Mouse (Mus musculus): ENCODE measurements around the gene Nexn. TPM values are rescaled to one million over a fixed set of nuclear protein-coding genes. Genes with fewer than 3 reads are reported as not detected.

Gene Nexn
- polyA plus RNA-seq, 1 experiment from 2014 or later = 4.3 TPM

- Histone ChIP-seq H3K4me2 (ENCODE audit: low read depth, low read length, severe bottlenecking) (peak overlapping the region; percentile 68; the same call in 1 of the 2 replicates), H3K4me1 (replicated peaks; ENCODE audit: control insufficient read depth, insufficient read depth, low read length) (peaks cover 12% of the 10 kb centered on the region; the same call in 1 of the 2 replicates), H3K9me3 (ENCODE audit: control insufficient read depth, low read length) (no peaks in the 10 kb centered on the region), H3K36me3 (ENCODE audit: control insufficient read depth, insufficient read depth, low read length) (peaks cover 5% of the 10 kb centered on the region; the same call in 1 of the 2 replicates), H3K4me3 (ENCODE audit: low read depth, low read length) (peak overlapping the region; percentile 97), H3K9ac (ENCODE audit: low read length) (no peak overlapping the region), H3K27ac (ENCODE audit: low read depth, low read length) (no peak overlapping the region), H3K27me3 (ENCODE audit: control insufficient read depth, insufficient read depth, low read length) (no peaks in the 10 kb centered on the region)
- ATAC-seq (replicated peaks; ENCODE audit: low FRiP score) (no peak), DNase-seq (ENCODE audit: low spot score) (no peak)
- WGBS = 69% methylated on average over 3 of the region's 3 CpGs
These were observed 52.7 kb downstream of the Nexn start for GRCm38 (mm10) chr3:152213416-152213815.

- peak overlapping the region; percentile 97 for H3K4me3 ChIP-seq (ENCODE audit: low read depth, low read length)
These were observed 54.3 kb downstream of the Nexn start for GRCm38 (mm10) chr3:152211731-152212279.

GRCm38 (mm10) chr3:152210728-152211391, 55.3 kb downstream of the Nexn start:
- Histone ChIP-seq H3K9me3 (ENCODE audit: control insufficient read depth, low read length) (no peaks in the 10 kb centered on the region), H3K4me3 (ENCODE audit: low read depth, low read length) (peak overlapping the region; percentile 97), H3K4me1 (replicated peaks; ENCODE audit: control insufficient read depth, insufficient read depth, low read length) (peaks cover 12% of the 10 kb centered on the region; the same call in 1 of the 2 replicates), H3K36me3 (ENCODE audit: control insufficient read depth, insufficient read depth, low read length) (no peaks in the 10 kb centered on the region; the same call in 1 of the 2 replicates), H3K27ac (ENCODE audit: low read depth, low read length) (peak overlapping the region; percentile 99), H3K4me2 (ENCODE audit: low read depth, low read length, severe bottlenecking) (peak overlapping the region; percentile 68), H3K9ac (ENCODE audit: low read length) (peak overlapping the region; percentile 100), H3K27me3 (ENCODE audit: control insufficient read depth, insufficient read depth, low read length) (no peaks in the 10 kb centered on the region)
- DNase-seq (ENCODE audit: low spot score) = peak; percentile 86
- ATAC-seq (replicated peaks; ENCODE audit: low FRiP score) = peak; percentile 55
- WGBS = under 1% methylated on average over 58 of the region's 68 CpGs

More at GRCm38 (mm10) chr3:152211731-152212279, 54.3 kb downstream of the Nexn start:
- 59% methylated on average over 7 of the region's 7 CpGs for WGBS
- ATAC-seq (replicated peaks; ENCODE audit: low FRiP score) = no peak
- Histone ChIP-seq H3K9me3 (ENCODE audit: control insufficient read depth, low read length) (no peaks in the 10 kb centered on the region), H3K27me3 (ENCODE audit: control insufficient read depth, insufficient read depth, low read length) (no peaks in the 10 kb centered on the region), H3K9ac (ENCODE audit: low read length) (peak overlapping the region; percentile 100), H3K27ac (ENCODE audit: low read depth, low read length) (no peak overlapping the region), H3K4me2 (ENCODE audit: low read depth, low read length, severe bottlenecking) (peak overlapping the region; percentile 68), H3K4me1 (replicated peaks; ENCODE audit: control insufficient read depth, insufficient read depth, low read length) (peaks cover 12% of the 10 kb centered on the region; the same call in 1 of the 2 replicates), H3K36me3 (ENCODE audit: control insufficient read depth, insufficient read depth, low read length) (peaks cover under 1% of the 10 kb centered on the region; the same call in 1 of the 2 replicates)
- DNase-seq (ENCODE audit: low spot score) = no peak

GRCm38 (mm10) chr3:152209967-152210634, 56.0 kb downstream of the Nexn start, which contains the start of the genes Dnajb4 and Fubp1:
TSS of gene Dnajb4 (minus strand) at chr3:152210302.
TSS of gene Fubp1 (plus strand) at chr3:152210422.
- Histone ChIP-seq H3K9ac (ENCODE audit: low read length) (peak within 1 kb of the TSS; percentile 100), H3K9me3 (ENCODE audit: control insufficient read depth, low read length) (no peaks in the 10 kb centered on the region), H3K27ac (ENCODE audit: low read depth, low read length) (peak within 1 kb of the TSS; percentile 99), H3K4me2 (ENCODE audit: low read depth, low read length, severe bottlenecking) (peak within 1 kb of the TSS; percentile 77), H3K4me1 (replicated peaks; ENCODE audit: control insufficient read depth, insufficient read depth, low read length) (peaks cover 12% of the 10 kb centered on the region; the same call in 1 of the 2 replicates), H3K4me3 (ENCODE audit: low read depth, low read length) (peak within 1 kb of the TSS; percentile 97), H3K27me3 (ENCODE audit: control insufficient read depth, insufficient read depth, low read length) (no peaks in the 10 kb centered on the region), H3K36me3 (ENCODE audit: control insufficient read depth, insufficient read depth, low read length) (no peaks in the 10 kb centered on the region; the same call in 1 of the 2 replicates)
- DNase-seq (ENCODE audit: low spot score) (peak; percentile 100), ATAC-seq (replicated peaks; ENCODE audit: low FRiP score) (peak; percentile 96)
- WGBS = under 1% methylated on average over 82 of the region's 85 CpGs

DNA sequence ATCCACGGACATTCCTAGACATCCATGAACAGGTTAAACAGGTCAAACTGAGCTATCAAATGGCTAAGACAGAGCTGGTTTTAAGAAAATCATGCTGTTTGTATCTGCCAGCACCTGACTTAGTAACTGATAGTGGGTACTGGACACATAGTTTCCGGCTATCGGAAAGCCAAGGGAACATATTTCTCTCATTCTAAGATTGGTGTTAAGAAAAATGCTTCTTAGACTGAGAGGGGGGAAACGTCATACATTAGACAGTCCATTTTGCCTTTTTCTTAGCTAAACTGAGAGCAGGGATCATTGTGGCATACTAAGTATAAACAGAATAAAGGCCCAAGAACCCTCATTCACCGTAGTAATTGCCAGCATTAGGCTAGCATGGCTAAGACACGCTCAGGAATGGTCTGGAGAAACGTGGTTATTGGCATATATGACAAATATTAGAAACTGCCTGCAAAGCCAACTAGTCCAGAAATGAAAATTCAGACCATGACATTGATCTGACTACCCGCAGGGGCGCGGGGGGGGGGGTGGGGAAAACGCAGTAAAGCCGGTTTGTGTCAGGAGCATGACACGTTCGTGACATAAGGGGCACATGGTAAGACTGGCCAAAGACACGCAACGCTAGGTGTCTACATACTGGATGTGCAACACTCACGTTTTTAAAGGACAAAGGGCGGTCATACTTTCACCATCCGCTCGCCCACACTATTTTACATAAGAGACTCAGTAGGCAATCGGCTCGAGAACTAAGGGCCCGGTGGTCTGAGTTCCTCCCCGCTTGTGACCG, 56.8 kb downstream of the Nexn start:
- DNase-seq (ENCODE audit: low spot score) (peak; percentile 75), ATAC-seq (replicated peaks; ENCODE audit: low FRiP score) (peak; percentile 42)
- no peaks in the 10 kb centered on the region for H3K27me3 ChIP-seq (ENCODE audit: control insufficient read depth, insufficient read depth, low read length)
- peak overlapping the region; percentile 77 for H3K4me2 ChIP-seq (ENCODE audit: low read depth, low read length, severe bottlenecking)
- no peaks in the 10 kb centered on the region for H3K9me3 ChIP-seq (ENCODE audit: control insufficient read depth, low read length)
- H3K36me3 ChIP-seq (ENCODE audit: control insufficient read depth, insufficient read depth, low read length) = no peaks in the 10 kb centered on the region
- 9% methylated on average over 25 of the region's 25 CpGs for WGBS
- H3K4me3 ChIP-seq (ENCODE audit: low read depth, low read length) = peak overlapping the region; percentile 97
- peak overlapping the region; percentile 100 for H3K9ac ChIP-seq (ENCODE audit: low read length)
- H3K4me1 ChIP-seq (replicated peaks; ENCODE audit: control insufficient read depth, insufficient read depth, low read length) = peaks cover 12% of the 10 kb centered on the region; the same call in 1 of the 2 replicates
- peak overlapping the region; percentile 99 for H3K27ac ChIP-seq (ENCODE audit: low read depth, low read length)

DNA sequence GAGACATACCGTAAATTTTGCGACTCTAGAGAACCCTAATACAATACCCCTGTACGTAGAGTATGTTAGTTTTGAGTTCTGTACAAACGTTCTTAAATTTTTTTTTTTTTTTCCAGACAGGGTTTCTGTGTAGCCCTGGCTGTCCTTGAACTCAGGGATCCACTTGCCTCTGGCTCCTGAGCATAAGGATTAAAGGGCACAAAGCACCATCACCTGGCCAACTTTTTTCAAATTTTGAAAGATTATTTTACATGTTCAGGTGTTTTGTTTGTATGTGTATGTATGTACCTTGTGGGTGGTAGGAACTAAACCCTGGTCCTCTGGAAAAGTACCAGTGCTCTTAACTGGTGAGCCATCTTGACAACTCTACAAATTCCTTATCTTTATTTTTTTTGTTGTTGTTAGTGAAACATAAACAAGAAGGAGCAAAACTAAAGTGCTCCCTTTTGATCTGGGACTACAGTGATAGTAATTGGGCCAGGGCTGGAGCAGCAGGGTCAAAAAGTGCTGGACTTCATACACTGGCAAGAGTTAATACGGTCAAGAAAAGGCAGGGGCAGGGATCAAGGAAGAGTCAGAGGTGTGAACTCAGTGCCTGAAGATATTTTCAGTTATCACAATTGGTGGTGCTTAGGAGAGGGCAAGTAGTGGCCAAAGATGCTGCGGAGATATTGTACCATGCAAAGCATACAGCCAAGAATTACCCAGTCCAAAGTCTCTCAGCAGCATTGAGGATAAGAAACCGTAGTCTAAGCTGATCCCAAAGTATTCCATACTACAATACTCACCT, 57.9 kb downstream of the Nexn start:
- ATAC-seq (replicated peaks; ENCODE audit: low FRiP score) (no peak), DNase-seq (ENCODE audit: low spot score) (no peak)
- 0 out of 2 replicates have a peak overlapping the region, but pooled peaks have one; percentile 2 for H3K9ac ChIP-seq (ENCODE audit: low read length)
- no peak overlapping the region for H3K27ac ChIP-seq (ENCODE audit: low read depth, low read length)
- H3K27me3 ChIP-seq (ENCODE audit: control insufficient read depth, insufficient read depth, low read length) = no peaks in the 10 kb centered on the region
- no peak overlapping the region for H3K4me2 ChIP-seq (ENCODE audit: low read depth, low read length, severe bottlenecking)
- WGBS = 91% methylated on average over 7 of the region's 7 CpGs
- peaks cover 12% of the 10 kb centered on the region; the same call in 1 of the 2 replicates for H3K4me1 ChIP-seq (replicated peaks; ENCODE audit: control insufficient read depth, insufficient read depth, low read length)
- H3K4me3 ChIP-seq (ENCODE audit: low read depth, low read length) = no peak overlapping the region; the same call in 1 of the 2 replicates
- H3K9me3 ChIP-seq (ENCODE audit: control insufficient read depth, low read length) = no peaks in the 10 kb centered on the region
- no peaks in the 10 kb centered on the region for H3K36me3 ChIP-seq (ENCODE audit: control insufficient read depth, insufficient read depth, low read length)

GRCm38 (mm10) chr3:152207156-152207555, 59.0 kb downstream of the Nexn start:
- H3K36me3 ChIP-seq (ENCODE audit: control insufficient read depth, insufficient read depth, low read length) = no peaks in the 10 kb centered on the region
- H3K9ac ChIP-seq (ENCODE audit: low read length) = no peak overlapping the region
- WGBS = 98% methylated on average over 4 of the region's 4 CpGs
- DNase-seq (ENCODE audit: low spot score) (no peak), ATAC-seq (replicated peaks; ENCODE audit: low FRiP score) (no peak)
- H3K9me3 ChIP-seq (ENCODE audit: control insufficient read depth, low read length) = no peaks in the 10 kb centered on the region
- H3K4me2 ChIP-seq (ENCODE audit: low read depth, low read length, severe bottlenecking) = no peak overlapping the region
- H3K27me3 ChIP-seq (ENCODE audit: control insufficient read depth, insufficient read depth, low read length) = no peaks in the 10 kb centered on the region
- no peak overlapping the region for H3K27ac ChIP-seq (ENCODE audit: low read depth, low read length)
- H3K4me1 ChIP-seq (replicated peaks; ENCODE audit: control insufficient read depth, insufficient read depth, low read length) = peaks cover 4% of the 10 kb centered on the region; the same call in 1 of the 2 replicates
- H3K4me3 ChIP-seq (ENCODE audit: low read depth, low read length) = no peak overlapping the region
